Mouse (Mus musculus) forebrain, embryonic 14.5 days (tissue): ENCODE results near the gene Plekhm1. TPM values are rescaled to one million over a fixed set of nuclear protein-coding genes. Genes with fewer than 3 reads are reported as not detected.
A peak's percentile ranks its signal among the peaks of the same experiment; 100 is the strongest.

Source experiments
- ATAC-seq: fragments of 200-750 bp; cut with Nextera tagmentation; 2 replicates; pipeline ENCODE4 v1.8.0; 2017; ENCODE audit warnings: mild to moderate bottlenecking, moderate library complexity
- DNase-seq: peaks from one replicate; pipeline ENCODE4 v3.0.0-alpha.2; 2015; ENCODE audit warnings: low spot score
- H3K27ac ChIP-seq: fragments of 300-500 bp; sonication (generic); 2 replicates; pipeline ENCODE4 v1.5.1; 2014; ENCODE audit warnings: low read depth, mild to moderate bottlenecking, control low read depth, low read length, moderate library complexity
- H3K27me3 ChIP-seq: fragments of 300-500 bp; sonication (generic); replicated peaks from 2 replicates; pipeline ENCODE4 v1.6.1; 2014; ENCODE audit warnings: low read length, control low read depth, mixed read lengths; ENCODE audit not compliant: control insufficient read depth, insufficient read depth
- H3K36me3 ChIP-seq: fragments of 300-500 bp; sonication (generic); 2 replicates; pipeline ENCODE4 v1.6.1; 2014; ENCODE audit warnings: low read length, control low read depth; ENCODE audit not compliant: control insufficient read depth, insufficient read depth
- H3K4me1 ChIP-seq: fragments of 300-500 bp; sonication (generic); 2 replicates; pipeline ENCODE4 v1.6.1; 2014; ENCODE audit warnings: antibody characterized with exemption, low read length, control low read depth; ENCODE audit not compliant: control insufficient read depth, insufficient read depth
- H3K4me2 ChIP-seq: fragments of 300-500 bp; sonication (generic); 2 replicates; pipeline ENCODE4 v1.6.1; 2014; ENCODE audit warnings: mild to moderate bottlenecking, control low read depth, low read length
- H3K4me3 ChIP-seq: fragments of 300-500 bp; sonication (generic); 2 replicates; pipeline ENCODE4 v1.5.1; 2014; ENCODE audit warnings: low read depth, low read length, control low read depth
- H3K9ac ChIP-seq: fragments of 300-500 bp; sonication (generic); 2 replicates; pipeline ENCODE4 v1.6.1; 2014; ENCODE audit warnings: mild to moderate bottlenecking, low read length, control low read depth, moderate library complexity
- H3K9me3 ChIP-seq: fragments of 300-500 bp; sonication (generic); replicated peaks from 2 replicates; pipeline ENCODE4 v1.6.1; 2016; ENCODE audit warnings: low read length, control low read depth, mixed read lengths; ENCODE audit not compliant: control insufficient read depth
- WGBS: fragments of 180-500 bp; shearing (Covaris S2); extraction: QIAGEN DNeasy Blood & Tissue Kit; methylation state at CpG from one replicate; pipeline ENCODE4 v1.1.7; 2014; 5-methylcytosine and 5-hydroxymethylcytosine counted together
- polyA plus RNA-seq: library from polyadenylated mRNA; unstranded; fragments of >200 nt; fragmentation: Nextera tagmentation; extraction: Ambion mirVana; gene quantifications from 2 replicates; pipeline ENCODE4 v1.2.1, GENCODE M21; 2014

The Plekhm1 gene
- polyA plus RNA-seq, 1 experiment from 2014 or later, result 7.5 TPM

GRCm38 (mm10) chr11:103361396-103362053 is 51.0 kb downstream of the Plekhm1 start:
- 0 out of 2 replicates have a peak overlapping the region, but pooled peaks have one; percentile 66 for H3K4me2 ChIP-seq
- H3K4me3 ChIP-seq, result no peak overlapping the region
- WGBS, result 3% methylated on average over 25 of the region's 25 CpGs

DNA sequence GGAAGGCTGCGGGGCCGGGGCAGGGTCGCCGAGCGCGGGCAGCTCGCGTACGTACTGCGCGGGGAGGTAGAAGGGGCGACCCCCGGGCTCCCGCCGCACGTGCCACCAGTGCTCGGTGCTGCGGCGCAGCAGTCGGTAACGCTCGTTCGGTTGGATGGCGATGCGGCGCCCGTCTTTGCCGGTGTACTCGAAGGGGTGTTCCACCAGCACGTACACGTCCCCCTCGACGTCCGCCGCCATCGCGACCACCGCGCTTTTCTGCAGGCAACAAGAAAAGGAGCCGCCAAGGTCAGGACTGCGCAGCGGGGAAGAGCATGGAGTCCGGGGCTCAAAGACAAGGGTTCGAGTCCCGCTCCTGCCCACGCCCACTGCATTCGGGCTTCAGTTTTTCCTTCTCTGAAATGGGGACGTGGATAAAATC is 51.8 kb downstream of the Plekhm1 start:
- Histone ChIP-seq H3K36me3 (no peaks in the 10 kb centered on the region), H3K27ac (no peak overlapping the region), H3K9me3 (no peaks in the 10 kb centered on the region), H3K4me2 (peak overlapping the region; percentile 66), H3K4me1 (peaks cover 9% of the 10 kb centered on the region), H3K4me3 (peak overlapping the region; percentile 39), H3K27me3 (peaks cover 55% of the 10 kb centered on the region), H3K9ac (peak overlapping the region; percentile 54)
- WGBS, result 3% methylated on average over 46 of the region's 48 CpGs
- ATAC-seq (peak; percentile 30; the same call in 1 of the 2 replicates), DNase-seq (no peak)

More at GRCm38 (mm10) chr11:103361396-103362053, 51.0 kb downstream of the Plekhm1 start:
- Histone ChIP-seq H3K27me3 (peaks cover 61% of the 10 kb centered on the region), H3K9ac (no peak overlapping the region), H3K4me1 (peaks cover 9% of the 10 kb centered on the region), H3K36me3 (0 out of 2 replicates have a peak, but pooled peaks cover 5% of the 10 kb centered on the region), H3K27ac (no peak overlapping the region), H3K9me3 (no peaks in the 10 kb centered on the region)
- ATAC-seq (no peak), DNase-seq (no peak)

- peaks cover 53% of the 10 kb centered on the region for H3K27me3 ChIP-seq
- no peaks in the 10 kb centered on the region for H3K36me3 ChIP-seq
- H3K9ac ChIP-seq, result peak overlapping the region; percentile 54
- ATAC-seq (peak; percentile 78), DNase-seq (peak; percentile 83)
- WGBS, result under 1% methylated on average over 60 of the region's 60 CpGs
- peak overlapping the region; percentile 39 for H3K4me3 ChIP-seq
- H3K27ac ChIP-seq, result no peak overlapping the region
- H3K4me1 ChIP-seq, result peaks cover 9% of the 10 kb centered on the region
- peak overlapping the region; percentile 66 for H3K4me2 ChIP-seq
- no peaks in the 10 kb centered on the region for H3K9me3 ChIP-seq
Observed at GRCm38 (mm10) chr11:103359841-103360641, 52.4 kb downstream of the Plekhm1 start.

GRCm38 (mm10) chr11:103359122-103359521 is 53.4 kb downstream of the Plekhm1 start:
- ATAC-seq, result peak; percentile 58
- DNase-seq, result peak; percentile 88
- 1% methylated on average over 22 of the region's 22 CpGs for WGBS
- no peak overlapping the region for H3K4me3 ChIP-seq
- H3K4me2 ChIP-seq, result peak overlapping the region; percentile 31; the same call in 1 of the 2 replicates
- H3K4me1 ChIP-seq, result peaks cover 9% of the 10 kb centered on the region
- no peak overlapping the region for H3K9ac ChIP-seq
- H3K27ac ChIP-seq, result no peak overlapping the region
- H3K36me3 ChIP-seq, result no peaks in the 10 kb centered on the region
- peaks cover 49% of the 10 kb centered on the region for H3K27me3 ChIP-seq
- no peaks in the 10 kb centered on the region for H3K9me3 ChIP-seq

GRCm38 (mm10) chr11:103358316-103358715 is 54.2 kb downstream of the Plekhm1 start:
- Histone ChIP-seq H3K36me3 (no peaks in the 10 kb centered on the region), H3K4me2 (no peak overlapping the region), H3K27me3 (peaks cover 41% of the 10 kb centered on the region), H3K9me3 (no peaks in the 10 kb centered on the region), H3K4me3 (no peak overlapping the region), H3K9ac (no peak overlapping the region), H3K27ac (no peak overlapping the region), H3K4me1 (peaks cover 9% of the 10 kb centered on the region)
- DNase-seq, result no peak
- WGBS, result 47% methylated on average over 4 of the region's 4 CpGs
- no peak for ATAC-seq

GRCm38 (mm10) chr11:103357710-103358109 is 54.8 kb downstream of the Plekhm1 start:
- H3K36me3 ChIP-seq, result no peaks in the 10 kb centered on the region
- 96% methylated on average over 10 of the region's 10 CpGs for WGBS
- no peak for DNase-seq
- H3K9ac ChIP-seq, result no peak overlapping the region
- H3K9me3 ChIP-seq, result 0 out of 2 replicates have a peak, but pooled peaks cover 3% of the 10 kb centered on the region
- no peak overlapping the region for H3K4me3 ChIP-seq
- H3K4me1 ChIP-seq, result peaks cover 6% of the 10 kb centered on the region; the same call in 1 of the 2 replicates
- no peak overlapping the region for H3K4me2 ChIP-seq
- peaks cover 35% of the 10 kb centered on the region for H3K27me3 ChIP-seq
- no peak overlapping the region for H3K27ac ChIP-seq
- ATAC-seq, result no peak

- ATAC-seq (no peak), DNase-seq (no peak)
- Histone ChIP-seq H3K4me1 (peaks cover 2% of the 10 kb centered on the region; the same call in 1 of the 2 replicates), H3K27ac (no peak overlapping the region), H3K4me2 (no peak overlapping the region), H3K9me3 (0 out of 2 replicates have a peak, but pooled peaks cover 4% of the 10 kb centered on the region), H3K27me3 (peaks cover 29% of the 10 kb centered on the region), H3K4me3 (no peak overlapping the region), H3K9ac (no peak overlapping the region), H3K36me3 (no peaks in the 10 kb centered on the region)
- WGBS, result 86% methylated on average over 16 of the region's 16 CpGs
Observed at GRCm38 (mm10) chr11:103356938-103357670, 55.4 kb downstream of the Plekhm1 start.

DNA sequence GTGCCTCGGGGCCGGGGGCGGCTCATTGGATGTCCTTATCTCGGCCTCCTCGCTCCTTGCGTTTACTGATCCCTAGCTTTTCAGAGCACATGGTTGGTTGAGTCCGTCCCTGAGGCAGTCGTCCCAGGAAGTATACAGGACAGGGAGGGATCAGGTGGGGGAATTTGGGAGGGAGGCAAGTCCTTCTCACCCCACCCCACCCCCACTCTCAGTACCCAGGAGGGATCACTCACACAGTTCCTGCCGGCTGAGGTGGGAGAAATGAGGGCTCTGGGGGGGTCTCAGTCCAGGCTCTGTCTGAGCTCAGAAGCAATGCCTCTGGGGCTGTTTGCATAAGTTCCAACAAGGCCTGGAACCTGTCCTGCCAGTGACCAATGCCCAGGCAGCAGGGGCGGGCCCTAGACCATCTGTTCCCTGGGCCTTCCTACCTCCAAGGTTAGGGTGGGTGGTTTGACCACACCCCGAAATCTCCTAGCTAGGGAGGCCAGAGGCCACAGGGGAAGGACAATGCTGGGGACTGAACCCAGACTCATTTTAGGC is 56.4 kb downstream of the Plekhm1 start:
- no peaks in the 10 kb centered on the region for H3K36me3 ChIP-seq
- H3K9ac ChIP-seq, result no peak overlapping the region
- H3K4me3 ChIP-seq, result no peak overlapping the region
- 0 out of 2 replicates have a peak, but pooled peaks cover 4% of the 10 kb centered on the region for H3K9me3 ChIP-seq
- DNase-seq (no peak), ATAC-seq (no peak)
- H3K4me2 ChIP-seq, result no peak overlapping the region
- WGBS, result 26% methylated on average over 11 of the region's 11 CpGs
- H3K4me1 ChIP-seq, result peaks cover 2% of the 10 kb centered on the region; the same call in 1 of the 2 replicates
- peaks cover 19% of the 10 kb centered on the region for H3K27me3 ChIP-seq
- H3K27ac ChIP-seq, result no peak overlapping the region
